Mouse (Mus musculus): ENCODE results near the gene Slc7a15.

Slc7a15 gene

DNA sequence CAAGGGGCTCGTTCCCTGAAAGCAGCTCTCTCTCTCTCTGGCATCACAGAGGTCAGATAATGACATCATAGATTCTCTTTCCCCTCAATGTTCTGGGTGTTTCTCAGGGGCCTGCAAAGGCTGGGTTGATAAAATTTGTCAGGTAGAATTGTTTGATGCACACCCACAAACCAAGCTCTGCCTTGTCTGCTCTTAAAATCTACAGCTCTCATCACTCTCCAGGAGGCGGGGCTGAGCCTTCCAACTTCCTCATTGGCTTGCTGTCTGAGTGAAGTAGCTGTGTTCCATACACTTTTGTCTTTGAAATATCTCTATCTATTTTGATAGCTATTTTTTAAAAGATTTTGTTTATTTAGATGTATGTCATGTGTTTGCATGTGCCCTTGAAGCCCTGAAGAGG is 116.7 kb downstream of the Slc7a15 start:
- DNase-seq (ENCODE audit: low read depth) = no peak
